Mouse (Mus musculus): Measurements from ENCODE around the gene Spata2.

The Spata2 gene

DNA sequence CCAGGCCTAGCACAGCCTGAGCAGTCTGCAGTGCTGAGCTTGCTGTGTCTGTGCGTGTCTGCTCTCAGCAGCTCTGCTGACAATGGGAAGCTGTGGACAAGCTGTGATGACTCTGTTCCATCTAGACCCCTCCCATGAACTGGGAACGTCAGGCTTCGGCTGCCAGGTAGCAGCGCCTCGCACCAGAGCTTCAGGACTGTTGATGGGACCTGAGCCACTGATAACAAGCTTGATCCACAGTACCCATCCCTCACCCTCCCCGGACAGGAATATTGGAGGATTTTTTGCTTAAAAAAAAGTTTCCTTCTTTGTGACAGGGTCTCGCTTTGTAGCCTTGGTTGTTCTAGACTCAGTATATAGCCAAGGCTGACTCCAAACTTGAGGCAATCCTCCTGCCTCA lies 45.5 kb downstream of the Spata2 start:
- DNase-seq (ENCODE audit: low spot score): no peak

DNA sequence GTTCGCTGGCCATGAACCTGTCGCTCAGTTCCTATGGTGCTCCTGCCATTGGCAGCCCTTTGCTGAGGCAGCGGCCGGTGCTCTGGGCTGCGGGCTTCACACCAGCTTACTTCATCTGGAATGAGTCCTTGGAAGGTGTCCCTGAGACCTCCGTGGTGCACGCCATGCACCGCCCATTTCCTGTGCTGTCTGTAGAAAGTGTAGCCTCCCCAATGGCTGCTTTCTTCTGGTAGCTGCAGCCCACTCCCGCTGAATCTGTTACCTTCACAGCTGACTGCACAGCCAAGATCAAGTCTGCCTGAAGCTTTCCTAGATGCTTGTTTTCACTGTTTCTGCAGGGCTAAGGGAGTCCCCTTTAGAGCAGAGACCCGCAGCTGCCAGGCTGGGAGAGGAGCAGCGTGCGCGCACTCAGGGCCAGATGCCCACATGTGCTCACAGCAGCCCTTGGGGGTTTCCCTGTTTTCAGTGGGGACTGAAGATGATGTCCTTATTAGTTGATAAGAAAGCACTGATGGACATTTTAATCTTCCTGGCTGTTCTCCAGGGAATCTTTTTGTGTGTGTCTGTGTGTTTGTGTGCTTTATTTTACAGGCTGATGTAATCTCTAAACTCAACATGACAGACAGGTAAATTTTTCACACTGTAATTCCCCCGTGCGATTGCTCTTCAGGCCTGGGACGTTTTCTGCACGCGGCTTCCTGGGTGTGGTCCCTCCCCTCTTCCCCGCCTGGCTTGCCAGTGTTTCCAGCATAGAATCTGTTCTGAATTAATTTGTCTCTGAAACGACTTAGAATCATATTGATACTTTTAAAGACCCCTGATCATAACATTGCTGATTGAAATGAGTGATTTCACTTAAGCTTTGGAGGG lies 46.5 kb downstream of the Spata2 start:
- no peak for DNase-seq (ENCODE audit: low spot score)

DNA sequence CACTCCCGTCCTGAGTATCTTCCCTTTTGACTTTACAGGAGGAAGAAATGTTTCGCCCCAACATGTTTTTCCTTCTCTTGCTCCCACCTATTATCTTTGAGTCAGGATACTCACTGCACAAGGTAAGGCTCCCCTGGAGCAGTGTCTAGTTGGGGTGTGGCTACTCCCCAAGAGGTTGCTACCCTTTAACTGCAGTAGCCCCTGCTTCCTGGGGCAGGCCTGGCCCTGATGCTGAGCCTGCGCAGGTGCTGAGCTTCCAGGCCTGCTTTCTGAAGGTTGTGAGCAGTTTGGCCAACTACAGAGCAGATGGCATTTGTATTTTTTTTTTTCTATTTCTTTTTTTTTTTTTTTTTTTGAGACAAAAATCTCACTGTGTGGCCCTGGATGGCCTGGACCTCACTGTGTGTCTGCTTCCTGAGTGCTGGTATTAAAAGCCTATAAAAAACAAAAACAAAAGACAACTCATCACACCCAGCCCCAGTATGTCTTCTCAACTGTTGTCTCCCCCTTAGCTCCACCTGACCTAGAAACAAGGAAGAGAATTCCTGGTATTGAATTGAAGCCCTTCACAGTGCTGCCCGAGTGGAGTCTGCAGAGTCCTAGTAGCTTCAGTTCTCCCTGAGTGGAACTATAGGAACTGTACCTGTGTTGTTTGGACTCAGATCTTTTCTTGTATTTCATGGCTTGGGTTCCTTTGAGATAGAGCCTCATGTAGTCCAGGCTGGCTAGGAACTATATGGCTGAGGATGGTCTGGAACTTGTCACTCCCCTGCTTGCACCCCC lies 49.1 kb downstream of the Spata2 start:
- DNase-seq (ENCODE audit: low spot score): no peak

DNA sequence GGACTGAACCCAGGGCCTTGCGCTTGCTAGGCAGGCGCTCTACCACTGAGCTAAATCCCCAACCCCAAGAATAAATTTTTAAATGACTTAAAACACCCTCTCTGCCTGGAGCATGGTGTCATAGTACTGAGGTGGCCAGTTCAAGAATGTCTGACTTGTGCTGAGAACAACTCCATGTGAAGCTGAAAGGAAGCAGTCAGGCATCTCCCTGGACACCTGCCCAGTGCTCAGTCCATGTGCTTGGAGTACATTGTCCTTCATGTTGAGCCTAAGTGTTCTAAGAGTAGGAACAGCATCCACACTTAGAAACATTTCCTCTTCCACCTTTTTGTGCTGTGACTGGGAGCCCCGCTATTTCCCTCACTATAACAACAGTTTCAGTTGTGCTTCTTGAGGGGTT lies 53.3 kb downstream of the Spata2 start:
- no peak for DNase-seq (ENCODE audit: low spot score)

DNA sequence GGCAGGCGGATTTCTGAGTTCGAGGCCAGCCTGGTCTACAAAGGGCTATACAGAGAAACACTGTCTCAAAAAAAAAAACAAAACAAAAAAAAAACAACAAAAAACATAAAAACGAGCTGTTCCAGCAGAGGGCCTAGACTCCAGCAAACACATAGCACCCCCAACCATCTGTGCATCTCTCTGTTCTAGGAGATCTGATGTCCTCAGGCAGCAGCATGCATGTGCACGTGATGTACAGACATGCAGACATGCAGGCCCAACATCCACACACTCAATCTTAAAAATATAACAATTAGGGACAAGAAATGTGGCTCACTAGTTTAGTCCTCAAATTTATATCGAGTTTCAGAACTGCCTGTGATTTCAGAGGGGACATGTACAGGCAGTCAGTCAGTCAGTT lies 56.3 kb downstream of the Spata2 start:
- DNase-seq (ENCODE audit: low spot score): no peak

DNA sequence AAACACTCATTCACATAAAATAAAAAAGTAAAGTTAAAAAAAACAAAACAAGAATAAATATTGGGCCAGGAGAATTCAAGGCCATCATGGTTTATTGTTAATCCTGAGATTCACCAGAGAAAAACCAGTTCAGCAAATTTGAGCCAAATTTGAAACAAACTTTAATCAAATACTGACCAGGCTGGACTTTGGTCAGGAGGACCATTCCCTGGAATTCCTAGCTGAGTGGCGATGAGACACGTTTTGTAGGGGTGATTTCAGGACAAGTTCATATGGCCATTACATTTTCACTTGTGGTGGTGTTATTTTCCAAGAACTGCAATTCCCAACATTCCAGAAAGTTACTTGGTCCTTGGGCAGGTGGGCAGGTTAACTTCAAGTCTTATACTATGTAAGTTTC lies 57.1 kb downstream of the Spata2 start:
- DNase-seq (ENCODE audit: low spot score): no peak

DNA sequence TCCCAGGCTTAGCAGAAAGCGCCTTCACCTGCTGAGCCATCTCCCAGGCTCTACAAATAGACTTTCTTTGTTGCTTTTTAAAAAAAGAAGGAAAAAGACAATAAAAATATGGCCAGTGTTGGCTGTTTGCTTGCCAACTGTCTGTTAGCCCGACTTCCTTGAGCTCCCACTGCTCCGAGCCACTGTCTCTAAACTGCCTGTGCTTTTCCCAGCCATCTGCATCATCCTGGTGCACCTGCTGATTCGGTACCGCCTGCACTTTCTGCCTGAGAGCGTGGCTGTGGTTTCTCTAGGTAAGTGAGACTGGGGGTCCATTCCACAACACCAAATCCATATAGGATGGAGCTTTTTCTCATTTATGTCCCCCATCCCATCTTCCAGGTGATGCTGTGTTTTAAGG lies 58.1 kb downstream of the Spata2 start:
- no peak for DNase-seq (ENCODE audit: low spot score)

DNA sequence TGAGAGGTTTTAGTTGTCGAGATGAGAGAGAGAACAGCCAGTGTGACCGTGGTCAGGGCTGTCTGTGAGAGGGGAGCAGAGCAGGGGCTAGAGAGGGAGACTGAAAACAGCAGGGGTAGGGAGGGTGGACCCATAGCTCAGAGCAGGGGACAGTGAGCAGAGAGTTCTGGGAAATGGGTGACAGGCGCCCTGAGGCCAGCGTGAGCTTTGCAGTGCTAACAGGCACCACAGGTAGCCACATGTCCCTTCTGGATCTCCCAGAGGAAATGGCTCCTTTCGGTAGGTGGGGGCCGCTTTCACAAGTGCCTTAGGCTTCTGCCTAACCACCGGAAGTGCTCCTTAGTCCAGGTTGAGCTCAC lies 61.3 kb downstream of the Spata2 start:
- DNase-seq (ENCODE audit: low spot score): no peak
